Mouse (Mus musculus): ENCODE data around the gene Ndufs2. TPM values are rescaled to one million over a fixed set of nuclear protein-coding genes. Genes with fewer than 3 reads are reported as not detected.
A peak's percentile ranks its signal among the peaks of the same experiment; 100 is the strongest.

Gene Ndufs2
- polyA plus RNA-seq, 1 experiment from 2014 or later, result 268 TPM

DNA sequence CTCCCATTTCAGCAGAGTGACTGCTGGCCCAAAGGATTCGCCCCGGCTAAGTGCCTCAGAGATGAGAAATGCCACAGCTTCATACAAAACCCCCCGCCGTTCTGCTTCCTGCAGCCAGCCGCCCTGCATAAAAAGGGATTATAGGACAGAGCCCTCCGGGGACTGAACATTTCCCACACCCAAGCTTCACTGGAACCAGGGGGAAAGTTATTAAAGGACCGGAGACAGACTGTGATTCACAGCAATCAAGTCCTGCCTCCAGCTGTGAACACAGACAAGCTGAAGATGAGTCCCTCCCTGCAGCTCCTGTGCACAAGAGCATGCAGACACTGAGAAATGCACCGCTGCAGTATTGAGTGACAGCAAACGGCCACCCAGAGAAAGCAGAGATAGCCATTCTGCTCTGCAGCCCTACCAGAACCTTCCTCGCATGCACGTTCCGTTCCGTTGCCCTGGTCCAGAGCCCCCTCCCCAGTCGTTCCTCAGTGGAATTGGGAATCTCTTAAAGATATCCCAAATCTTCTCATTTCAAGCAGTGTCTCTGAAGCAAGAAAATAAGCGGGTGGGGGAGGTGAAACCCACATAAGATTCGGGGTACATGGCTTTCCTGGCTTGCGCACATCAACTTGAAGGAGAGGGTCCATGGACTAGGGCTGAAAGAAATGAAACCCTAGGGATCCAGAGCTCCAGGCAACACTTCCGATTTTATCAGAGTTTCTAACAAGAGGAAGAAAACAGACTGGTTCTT is 57.9 kb downstream of the Ndufs2 start:
- WGBS, result 3% methylated on average over 18 of the region's 18 CpGs
- H3K36me3 ChIP-seq, result no peaks in the 10 kb centered on the region
- H3K27me3 ChIP-seq (ENCODE audit: low read depth, poor library complexity, severe bottlenecking), result peaks cover 85% of the 10 kb centered on the region
- peak overlapping the region; percentile 81 for H3K4me3 ChIP-seq
- peak; percentile 73 for DNase-seq (ENCODE audit: low spot score)
- H3K9me3 ChIP-seq (replicated peaks), result no peaks in the 10 kb centered on the region
- H3K4me1 ChIP-seq, result peaks cover 62% of the 10 kb centered on the region
- H3K27ac ChIP-seq (replicated peaks), result peak overlapping the region; percentile 78

DNA sequence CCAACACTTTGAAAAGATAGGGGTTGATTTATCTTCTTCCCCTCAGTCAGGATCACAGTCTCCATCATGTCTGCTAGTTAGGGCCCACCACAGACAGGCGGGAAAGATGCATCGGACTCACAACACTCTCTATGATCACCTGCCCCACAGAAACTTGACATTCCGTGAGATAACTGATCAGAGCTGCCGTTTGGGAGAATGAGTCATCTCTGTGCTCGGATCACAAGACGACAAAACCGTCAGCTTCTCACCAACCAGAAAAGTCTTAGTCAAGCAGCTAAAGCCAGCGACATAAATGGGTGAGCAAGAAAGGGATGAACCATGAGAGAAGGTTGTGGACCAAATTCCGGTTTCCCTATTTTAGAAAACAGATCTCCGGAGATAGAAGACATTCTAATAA is 58.9 kb downstream of the Ndufs2 start:
- 0 out of 2 replicates have a peak overlapping the region, but pooled peaks have one; percentile 81 for H3K4me3 ChIP-seq
- H3K27me3 ChIP-seq (ENCODE audit: low read depth, poor library complexity, severe bottlenecking), result peaks cover 77% of the 10 kb centered on the region
- DNase-seq (ENCODE audit: low spot score), result no peak
- H3K4me1 ChIP-seq, result peaks cover 72% of the 10 kb centered on the region
- 0 out of 2 replicates have a peak overlapping the region, but pooled peaks have one; percentile 14 for H3K27ac ChIP-seq (replicated peaks)
- no peaks in the 10 kb centered on the region for H3K36me3 ChIP-seq
- no peaks in the 10 kb centered on the region for H3K9me3 ChIP-seq (replicated peaks)
- WGBS, result 44% methylated on average over 10 of the region's 10 CpGs

DNA sequence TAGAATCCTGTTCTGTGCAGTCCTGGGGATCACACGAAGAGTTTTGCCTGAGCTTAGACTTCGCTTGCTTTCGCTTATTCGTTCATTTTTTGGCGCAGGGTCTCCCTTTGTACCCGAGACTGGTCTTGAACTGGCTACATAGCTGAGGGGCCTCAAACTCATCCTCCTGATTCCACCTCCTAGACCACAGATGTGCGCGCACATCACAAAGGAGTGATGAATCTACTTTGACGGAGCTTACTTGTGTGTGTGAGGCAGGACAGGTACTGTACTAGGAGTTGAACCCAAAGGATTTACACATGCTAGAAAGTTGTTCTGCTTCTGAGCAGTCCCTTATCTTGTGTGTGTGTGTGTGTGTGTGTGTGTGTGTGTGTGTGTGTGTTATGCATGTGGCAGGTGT is 60.4 kb downstream of the Ndufs2 start:
- Histone ChIP-seq H3K4me1 (peaks cover 80% of the 10 kb centered on the region), H3K9me3 (replicated peaks) (no peaks in the 10 kb centered on the region), H3K36me3 (no peaks in the 10 kb centered on the region), H3K27ac (replicated peaks) (peak overlapping the region; percentile 46; the same call in 1 of the 2 replicates), H3K4me3 (no peak overlapping the region), H3K27me3 (ENCODE audit: low read depth, poor library complexity, severe bottlenecking) (peaks cover 62% of the 10 kb centered on the region)
- WGBS, result 95% methylated on average over 9 of the region's 9 CpGs
- no peak for DNase-seq (ENCODE audit: low spot score)

DNA sequence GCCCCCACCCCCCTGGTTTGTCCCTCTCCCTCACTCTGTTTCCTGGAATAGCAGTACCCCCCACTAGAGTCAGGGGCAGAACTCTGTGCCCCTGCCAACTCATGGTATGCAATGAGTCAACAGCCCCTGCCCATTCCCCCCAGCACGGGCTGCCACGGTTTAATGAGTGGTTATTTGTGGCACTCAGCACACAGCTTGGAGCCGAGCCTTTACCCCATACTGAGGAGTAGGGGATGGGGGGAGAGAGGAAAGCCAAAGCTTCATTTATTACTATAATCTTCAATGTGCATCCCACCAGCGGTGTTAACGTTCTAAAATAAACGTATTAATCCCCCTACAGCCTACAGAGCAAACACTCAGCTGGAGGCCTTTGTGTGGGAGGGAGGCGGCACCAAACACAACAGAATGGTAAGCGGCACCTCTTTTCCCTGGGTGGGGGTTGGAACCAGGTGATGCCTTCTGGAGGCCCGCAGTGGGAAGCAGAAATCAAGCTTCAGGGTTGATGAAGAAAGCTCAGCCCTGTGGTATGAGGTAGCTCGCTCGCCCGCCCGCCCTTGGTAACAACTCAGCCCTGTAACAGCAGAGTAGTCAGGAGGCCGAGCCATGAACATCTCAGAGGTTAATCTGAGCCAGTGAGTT is 61.6 kb downstream of the Ndufs2 start:
- peak overlapping the region; percentile 82 for H3K27ac ChIP-seq (replicated peaks)
- DNase-seq (ENCODE audit: low spot score), result peak; percentile 41

DNA sequence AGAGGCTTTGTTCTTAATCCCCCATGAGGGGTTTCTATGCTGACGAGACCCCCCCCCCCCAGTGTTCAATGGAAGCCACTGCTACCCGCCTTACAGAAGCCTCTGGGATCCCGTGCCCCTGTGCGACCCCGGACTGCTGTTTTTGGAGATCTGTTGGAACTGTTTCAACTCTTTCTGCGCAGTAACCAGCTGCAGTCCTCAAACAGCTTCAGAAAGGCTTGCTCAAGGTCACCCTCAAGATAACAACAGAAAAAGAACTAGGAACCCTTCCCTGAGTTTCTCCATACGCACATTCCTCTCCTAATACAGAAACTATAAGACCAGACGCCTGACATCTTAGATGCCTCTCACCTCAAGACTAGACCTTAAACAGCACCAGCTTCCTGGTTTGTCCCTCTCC is 62.1 kb downstream of the Ndufs2 start:
- Histone ChIP-seq H3K4me1 (peaks cover 69% of the 10 kb centered on the region), H3K27me3 (ENCODE audit: low read depth, poor library complexity, severe bottlenecking) (peaks cover 45% of the 10 kb centered on the region), H3K9me3 (replicated peaks) (no peaks in the 10 kb centered on the region), H3K4me3 (peak overlapping the region; percentile 34), H3K27ac (replicated peaks) (peak overlapping the region; percentile 82), H3K36me3 (no peaks in the 10 kb centered on the region)
- WGBS, result 5% methylated on average over 8 of the region's 8 CpGs
- peak; percentile 58 for DNase-seq (ENCODE audit: low spot score)

More for the DNA sequence above, 61.6 kb downstream of the Ndufs2 start:
- no peaks in the 10 kb centered on the region for H3K36me3 ChIP-seq
- peaks cover 50% of the 10 kb centered on the region for H3K27me3 ChIP-seq (ENCODE audit: low read depth, poor library complexity, severe bottlenecking)
- H3K9me3 ChIP-seq (replicated peaks), result no peaks in the 10 kb centered on the region
- 19% methylated on average over 14 of the region's 14 CpGs for WGBS
- H3K4me3 ChIP-seq, result peak overlapping the region; percentile 34
- H3K4me1 ChIP-seq, result peaks cover 75% of the 10 kb centered on the region

DNA sequence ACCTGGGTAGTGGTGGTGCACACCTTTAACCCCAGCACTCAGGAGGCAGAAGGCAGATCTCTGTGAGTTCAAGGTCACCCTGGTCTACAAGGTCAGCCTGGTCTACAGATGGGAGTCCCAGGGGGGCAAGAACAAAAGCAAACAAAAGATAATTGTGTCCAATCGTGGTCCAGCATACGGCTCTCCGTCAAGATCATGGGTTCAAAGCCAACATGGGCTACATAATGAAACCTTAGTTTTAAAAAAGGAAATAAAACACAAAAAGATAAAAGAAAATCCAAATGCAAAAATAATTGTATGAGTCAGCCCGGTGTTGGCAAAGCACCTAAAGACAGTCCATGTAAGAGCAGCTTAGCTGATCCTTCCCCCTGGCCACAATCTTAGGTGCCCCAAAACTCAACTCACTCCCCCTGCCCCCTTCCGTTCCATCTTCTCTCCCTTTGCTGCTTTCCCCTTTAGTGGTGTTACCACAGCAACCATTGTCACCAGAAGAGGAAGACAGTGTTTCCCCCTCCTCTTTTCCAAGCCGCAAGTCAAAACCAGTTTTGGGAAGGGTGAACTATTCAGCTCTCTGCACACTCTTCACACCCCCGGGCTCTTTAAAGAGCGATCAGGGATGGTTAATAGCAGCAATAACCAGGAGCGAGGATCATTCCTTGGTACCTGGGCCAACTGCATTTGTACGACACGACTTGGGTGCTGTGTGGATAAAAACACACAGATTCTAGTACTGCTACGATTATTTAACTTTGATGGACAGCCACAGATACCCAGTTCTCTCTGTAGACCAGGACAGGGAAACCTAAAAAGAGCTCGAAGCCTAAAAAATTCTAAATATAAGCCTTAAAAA is 63.1 kb downstream of the Ndufs2 start:
- Histone ChIP-seq H3K4me1 (peaks cover 60% of the 10 kb centered on the region), H3K9me3 (replicated peaks) (no peaks in the 10 kb centered on the region), H3K4me3 (peak overlapping the region; percentile 36), H3K27ac (replicated peaks) (peak overlapping the region; percentile 82), H3K27me3 (ENCODE audit: low read depth, poor library complexity, severe bottlenecking) (peaks cover 35% of the 10 kb centered on the region), H3K36me3 (no peaks in the 10 kb centered on the region)
- WGBS, result 29% methylated on average over 13 of the region's 13 CpGs
- peak; percentile 53 for DNase-seq (ENCODE audit: low spot score)

DNA sequence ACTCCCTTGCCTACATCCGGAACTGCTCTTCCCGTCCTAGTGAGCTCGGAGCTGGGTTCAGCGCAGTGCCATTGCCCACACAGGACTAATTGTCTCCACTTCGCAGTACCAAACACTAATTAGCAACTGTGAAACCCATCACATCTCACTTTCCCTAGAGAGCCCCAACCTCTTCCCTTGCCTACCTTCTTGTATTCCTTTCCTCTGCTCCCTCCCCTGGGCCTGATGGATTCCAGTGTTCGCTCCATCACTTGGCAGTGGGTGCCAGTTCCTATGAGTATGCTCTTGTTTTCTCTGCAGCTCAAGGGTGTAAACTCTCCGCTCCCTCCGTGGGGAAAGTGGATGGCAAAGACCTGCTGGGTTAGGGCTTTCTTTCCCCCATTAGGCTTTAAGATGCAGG is 65.5 kb downstream of the Ndufs2 start:
- Histone ChIP-seq H3K4me1 (peaks cover 48% of the 10 kb centered on the region), H3K4me3 (no peak overlapping the region), H3K36me3 (no peaks in the 10 kb centered on the region), H3K27me3 (ENCODE audit: low read depth, poor library complexity, severe bottlenecking) (peaks cover 11% of the 10 kb centered on the region), H3K9me3 (replicated peaks) (no peaks in the 10 kb centered on the region), H3K27ac (replicated peaks) (peak overlapping the region; percentile 82)
- no peak for DNase-seq (ENCODE audit: low spot score)
- WGBS, result 74% methylated on average over 8 of the region's 8 CpGs

Other genes starting within 250 kb of the Ndufs2 start
- 0.25 TPM in 1 of 2 replicates, not detected in the other for gene Fcgr4, start 232.5 kb downstream of the Ndufs2 start, polyA plus RNA-seq (2016; fragmentation: Nextera tagmentation; extraction: Ambion mirVana)
- 5.5 and 7.8 TPM in 2 replicates for gene Fcgr3, start 186.5 kb downstream of the Ndufs2 start, polyA plus RNA-seq (2016; fragmentation: Nextera tagmentation; extraction: Ambion mirVana)
- 2.8 and 2.9 TPM in 2 replicates for gene Cfap126, start 137.5 kb downstream of the Ndufs2 start, polyA plus RNA-seq (2016; fragmentation: Nextera tagmentation; extraction: Ambion mirVana)
- gene Sdhc, start 100.8 kb downstream of the Ndufs2 start, polyA plus RNA-seq (2016; fragmentation: Nextera tagmentation; extraction: Ambion mirVana), result 301 and 309 TPM in 2 replicates
- gene Mpz, start 100.7 kb downstream of the Ndufs2 start, polyA plus RNA-seq (2016; fragmentation: Nextera tagmentation; extraction: Ambion mirVana), result 0.26 TPM in 1 of 2 replicates, not detected in the other
- gene Pcp4l1, start 55.1 kb downstream of the Ndufs2 start, polyA plus RNA-seq (2016; fragmentation: Nextera tagmentation; extraction: Ambion mirVana), result 26.7 and 35.9 TPM in 2 replicates
- gene Nr1i3, start 37.4 kb downstream of the Ndufs2 start, polyA plus RNA-seq (2016; fragmentation: Nextera tagmentation; extraction: Ambion mirVana), result 0.28 and 0.36 TPM in 2 replicates
- 32.2 and 34.7 TPM in 2 replicates for gene Tomm40l, start 28.9 kb downstream of the Ndufs2 start, polyA plus RNA-seq (2016; fragmentation: Nextera tagmentation; extraction: Ambion mirVana)
- 4.1 and 4.4 TPM in 2 replicates for gene Apoa2, start 26.3 kb downstream of the Ndufs2 start, polyA plus RNA-seq (2016; fragmentation: Nextera tagmentation; extraction: Ambion mirVana)
- 12.7 and 21.1 TPM in 2 replicates for gene Fcer1g, start 17.0 kb downstream of the Ndufs2 start, polyA plus RNA-seq (2016; fragmentation: Nextera tagmentation; extraction: Ambion mirVana)
- gene Adamts4, start 967 bp downstream of the Ndufs2 start, polyA plus RNA-seq (2016; fragmentation: Nextera tagmentation; extraction: Ambion mirVana), result 9.9 and 10.9 TPM in 2 replicates
- gene B4galt3, start 18.9 kb upstream of the Ndufs2 start, polyA plus RNA-seq (2016; fragmentation: Nextera tagmentation; extraction: Ambion mirVana), result 63.5 and 69.5 TPM in 2 replicates
- 53.0 and 63.9 TPM in 2 replicates for gene Ppox, start 29.8 kb upstream of the Ndufs2 start, polyA plus RNA-seq (2016; fragmentation: Nextera tagmentation; extraction: Ambion mirVana)
- gene Usp21, start 36.6 kb upstream of the Ndufs2 start, polyA plus RNA-seq (2016; fragmentation: Nextera tagmentation; extraction: Ambion mirVana), result 102 and 109 TPM in 2 replicates
- 102 and 108 TPM in 2 replicates for gene Ufc1, start 43.6 kb upstream of the Ndufs2 start, polyA plus RNA-seq (2016; fragmentation: Nextera tagmentation; extraction: Ambion mirVana)
- 48.5 and 48.9 TPM in 2 replicates for gene Dedd, start 77.8 kb upstream of the Ndufs2 start, polyA plus RNA-seq (2016; fragmentation: Nextera tagmentation; extraction: Ambion mirVana)
- gene Nit1, start 94.3 kb upstream of the Ndufs2 start, polyA plus RNA-seq (2016; fragmentation: Nextera tagmentation; extraction: Ambion mirVana), result 39.4 and 43.5 TPM in 2 replicates
- gene Pfdn2, start 94.3 kb upstream of the Ndufs2 start, polyA plus RNA-seq (2016; fragmentation: Nextera tagmentation; extraction: Ambion mirVana), result 146 and 155 TPM in 2 replicates
- 1.8 and 2.3 TPM in 2 replicates for gene Klhdc9, start 109.4 kb upstream of the Ndufs2 start, polyA plus RNA-seq (2016; fragmentation: Nextera tagmentation; extraction: Ambion mirVana)
- gene Nectin4, start 118.7 kb upstream of the Ndufs2 start, polyA plus RNA-seq (2016; fragmentation: Nextera tagmentation; extraction: Ambion mirVana), result 0.60 and 1.2 TPM in 2 replicates
- gene Arhgap30, start 137.6 kb upstream of the Ndufs2 start, polyA plus RNA-seq (2016; fragmentation: Nextera tagmentation; extraction: Ambion mirVana), result 0.69 and 0.87 TPM in 2 replicates
- 138 and 161 TPM in 2 replicates for gene Usf1, start 159.9 kb upstream of the Ndufs2 start, polyA plus RNA-seq (2016; fragmentation: Nextera tagmentation; extraction: Ambion mirVana)
- gene Tstd1, start 167.5 kb upstream of the Ndufs2 start, polyA plus RNA-seq (2016; fragmentation: Nextera tagmentation; extraction: Ambion mirVana), result 8.4 and 9.6 TPM in 2 replicates
- gene F11r, start 186.1 kb upstream of the Ndufs2 start, polyA plus RNA-seq (2016; fragmentation: Nextera tagmentation; extraction: Ambion mirVana), result 14.0 TPM in 2 replicates